Mouse (Mus musculus) MEL (cell line): ENCODE data around the gene Gm12166. TPM values are rescaled to one million over a fixed set of nuclear protein-coding genes. Genes with fewer than 3 reads are reported as not detected.
A peak's percentile ranks its signal among the peaks of the same experiment; 100 is the strongest.

Experiments used
- DNase-seq: peaks from one replicate; pipeline ENCODE4 v3.0.0; 2011; ENCODE audit warnings: low read depth, low spot score
- H3K27ac ChIP-seq: 2 replicates; pipeline ENCODE4 v1.5.1; 2012; ENCODE audit warnings: low read depth, mild to moderate bottlenecking, control low read depth, low read length, moderate library complexity; ENCODE audit not compliant: control insufficient read depth
- H3K27me3 ChIP-seq, 2 experiments: fragments of 150-350 bp in 1 of 2; sonication (generic) in 1 of 2; 2 replicates each; pipeline ENCODE4 v1.6.1; 2012; ENCODE audit warnings: low read length in 2 of 2, mild to moderate bottlenecking in 2 of 2, improper control_type of control experiment in 1 of 2, moderate library complexity in 1 of 2; ENCODE audit not compliant: insufficient read depth in 2 of 2, control insufficient read depth in 1 of 2
- H3K36me3 ChIP-seq, 2 experiments: 2 replicates each; pipeline ENCODE4 v1.6.1; 2012 to 2014; ENCODE audit warnings: low read length in 2 of 2, improper control_type of control experiment in 1 of 2, inconsistent platforms in 1 of 2, mild to moderate bottlenecking in 1 of 2; ENCODE audit not compliant: insufficient read depth in 2 of 2, control insufficient read depth in 1 of 2
- H3K4me1 ChIP-seq, 2 experiments: fragments of 150-350 bp in 1 of 2; sonication (generic) in 1 of 2; 2 replicates each; pipeline ENCODE4 v1.6.1; 2012; ENCODE audit warnings: low read length in 2 of 2, improper control_type of control experiment in 1 of 2, mild to moderate bottlenecking in 1 of 2; ENCODE audit not compliant: insufficient read depth in 2 of 2, control insufficient read depth in 1 of 2
- H3K4me3 ChIP-seq, 2 experiments: fragments of 150-350 bp in 1 of 2; sonication (generic) in 1 of 2; 2 replicates each; pipeline ENCODE4 v1.5.1; 2012; ENCODE audit warnings: low read depth in 2 of 2, low read length in 2 of 2, mild to moderate bottlenecking in 2 of 2, moderate library complexity in 2 of 2, control low read depth in 1 of 2, improper control_type of control experiment in 1 of 2; ENCODE audit not compliant: control insufficient read depth in 1 of 2, insufficient read depth in 1 of 2
- H3K79me2 ChIP-seq: 2 replicates; pipeline ENCODE4 v1.6.1; 2012; ENCODE audit warnings: mild to moderate bottlenecking, low read length, moderate library complexity; ENCODE audit not compliant: control insufficient read depth, poor library complexity, insufficient read depth
- H3K9ac ChIP-seq: 2 replicates; pipeline ENCODE4 v1.6.1; 2012; ENCODE audit warnings: low read depth, mild to moderate bottlenecking, control low read depth, low read length, moderate library complexity; ENCODE audit not compliant: control insufficient read depth, poor library complexity, severe bottlenecking
- H3K9me3 ChIP-seq: fragments of 150-350 bp; sonication (generic); replicated peaks from 2 replicates; pipeline ENCODE4 v1.6.1; 2012; ENCODE audit warnings: mild to moderate bottlenecking, low read length, improper control_type of control experiment, moderate library complexity; ENCODE audit not compliant: insufficient read depth
- BHLHE40 ChIP-seq: IDR thresholded peaks from 2 replicates; pipeline ENCODE4 v1.6.1; 2012; ENCODE audit warnings: low read depth, mild to moderate bottlenecking, inconsistent platforms, low read length, improper control_type of control experiment, borderline replicate concordance
- CHD2 ChIP-seq: IDR thresholded peaks from 2 replicates; pipeline ENCODE4 v1.6.1; 2011; ENCODE audit warnings: low read length, improper control_type of control experiment
- CTCF ChIP-seq, 3 experiments: IDR thresholded peaks in 2 of 3; conservative IDR thresholded peaks in 1 of 3; 2 replicates each; pipeline ENCODE4 v1.5.1; 2011 to 2012; ENCODE audit warnings: low read length in 3 of 3, low read depth in 2 of 3, mild to moderate bottlenecking in 2 of 3, improper control_type of control experiment in 1 of 3, inconsistent platforms in 1 of 3, mixed read lengths in 1 of 3, moderate library complexity in 1 of 3; ENCODE audit not compliant: control insufficient read depth in 1 of 3, insufficient read depth in 1 of 3, poor library complexity in 1 of 3, severe bottlenecking in 1 of 3
- ELF1 ChIP-seq: IDR thresholded peaks from 2 replicates; pipeline ENCODE4 v1.6.1; 2014; ENCODE audit warnings: low read depth, mild to moderate bottlenecking, inconsistent platforms, low read length, improper control_type of control experiment, moderate library complexity
- ETS1 ChIP-seq: IDR thresholded peaks from 2 replicates; pipeline ENCODE4 v1.6.1; 2012; ENCODE audit warnings: low read depth, mild to moderate bottlenecking, inconsistent platforms, low read length, improper control_type of control experiment, moderate library complexity
- GABPA ChIP-seq: IDR thresholded peaks from 2 replicates; pipeline ENCODE4 v1.6.1; 2012; ENCODE audit warnings: low read depth, mild to moderate bottlenecking, inconsistent platforms, low read length, improper control_type of control experiment, moderate library complexity
- GATA1 ChIP-seq: IDR thresholded peaks from 2 replicates; pipeline ENCODE4 v1.6.1; 2011; ENCODE audit warnings: low read depth, low read length, improper control_type of control experiment
- HCFC1 ChIP-seq: IDR thresholded peaks from 2 replicates; pipeline ENCODE4 v1.6.1; 2012; ENCODE audit warnings: low read depth, mild to moderate bottlenecking, inconsistent platforms, low read length, improper control_type of control experiment, moderate library complexity
- JUND ChIP-seq: IDR thresholded peaks from 2 replicates; pipeline ENCODE4 v1.6.1; 2011; ENCODE audit warnings: low read depth, mild to moderate bottlenecking, improper control_type of control experiment, low read length
- MAX ChIP-seq: IDR thresholded peaks from 2 replicates; pipeline ENCODE4 v1.6.1; 2011; ENCODE audit warnings: low read length, improper control_type of control experiment
- MEF2A ChIP-seq: IDR thresholded peaks from 2 replicates; pipeline ENCODE4 v1.6.1; 2014; ENCODE audit warnings: low read depth, mild to moderate bottlenecking, inconsistent platforms, low read length, improper control_type of control experiment; ENCODE audit not compliant: poor library complexity, insufficient replicate concordance, severe bottlenecking; ENCODE audit errors: extremely low read depth
- MXI1 ChIP-seq: IDR thresholded peaks from 2 replicates; pipeline ENCODE4 v1.6.1; 2011; ENCODE audit warnings: mild to moderate bottlenecking, low read depth, low read length, improper control_type of control experiment
- MYC ChIP-seq: IDR thresholded peaks from 2 replicates; pipeline ENCODE4 v1.6.1; 2011; ENCODE audit warnings: low read depth, mild to moderate bottlenecking, low read length, improper control_type of control experiment, moderate library complexity
- POLR2AphosphoS5 ChIP-seq: IDR thresholded peaks from 2 replicates; pipeline ENCODE4 v1.6.1; 2012; ENCODE audit warnings: low read depth, borderline replicate concordance, mild to moderate bottlenecking, inconsistent platforms, low read length, moderate library complexity, mixed read lengths
- RCOR1 ChIP-seq: IDR thresholded peaks from 2 replicates; pipeline ENCODE4 v1.6.1; 2012; ENCODE audit warnings: low read depth, mild to moderate bottlenecking, inconsistent platforms, low read length, improper control_type of control experiment
- SMC3 ChIP-seq: IDR thresholded peaks from 2 replicates; pipeline ENCODE4 v1.6.1; 2011; ENCODE audit warnings: low read depth, low read length, improper control_type of control experiment
- TAL1 ChIP-seq: IDR thresholded peaks from 2 replicates; pipeline ENCODE4 v1.6.1; 2012; ENCODE audit warnings: mild to moderate bottlenecking, inconsistent platforms, low read length, moderate library complexity, mixed read lengths
- TCF12 ChIP-seq: IDR thresholded peaks from 2 replicates; pipeline ENCODE4 v1.6.1; 2014; ENCODE audit warnings: low read depth, mild to moderate bottlenecking, inconsistent platforms, low read length, improper control_type of control experiment, moderate library complexity
- USF1 ChIP-seq: IDR thresholded peaks from 2 replicates; pipeline ENCODE4 v1.6.1; 2014; ENCODE audit warnings: low read depth, mild to moderate bottlenecking, inconsistent platforms, low read length, improper control_type of control experiment, moderate library complexity
- USF2 ChIP-seq, 2 experiments: IDR thresholded peaks; 2 replicates each; pipeline ENCODE4 v1.6.1; 2011 to 2012; ENCODE audit warnings: improper control_type of control experiment in 2 of 2, low read length in 2 of 2, borderline replicate concordance in 1 of 2, inconsistent platforms in 1 of 2, low read depth in 1 of 2, mild to moderate bottlenecking in 1 of 2; ENCODE audit not compliant: insufficient read depth in 1 of 2
- ZMIZ1 ChIP-seq: IDR thresholded peaks from 2 replicates; pipeline ENCODE4 v1.6.1; 2012; ENCODE audit warnings: low read depth, mild to moderate bottlenecking, inconsistent platforms, low read length, improper control_type of control experiment, moderate library complexity
- polyA plus RNA-seq, 2 experiments: library from polyadenylated mRNA; stranded (reverse) in 1 of 2; unstranded in 1 of 2; fragments of >175 nt in 1 of 2; fragments of >200 nt in 1 of 2; gene quantifications; 2 replicates each; pipeline versions ENCODE4 v1.2.1 to v1.2.4; 2012; ENCODE audit warnings: low replicate concordance in 2 of 2, low read depth in 1 of 2; ENCODE audit not compliant: insufficient read length in 2 of 2, insufficient read depth in 1 of 2, missing spikeins in 1 of 2
- total RNA-seq: library from RNA; depleted of rRNA; stranded (reverse); fragments of 300-350 nt; gene quantifications from 2 replicates; pipeline ENCODE4 v1.2.3, GENCODE M21; 2012

Gene Gm12166
- total and polyA plus RNA-seq, 3 experiments, result 4.1 to 6.8 TPM; not detected in 1

GRCm38 (mm10) chr11:46083835-46084444 is 31.8 kb upstream of the Gm12166 start (continued):
- TF ChIP-seq GATA1, result peak; percentile 93
- TF ChIP-seq MEF2A, result no peak
- no peak for TF ChIP-seq ZMIZ1
- TF ChIP-seq CTCF (IDR thresholded peaks at IDR 0.05 in 2 of 3, conservative IDR thresholded peaks at IDR 0.05 in 1 of 3; ENCODE audit: control insufficient read depth in 1 of 3, insufficient read depth in 1 of 3, low read depth in 2 of 3, low read length in 3 of 3, poor library complexity in 1 of 3, severe bottlenecking in 1 of 3), result no peak

GRCm38 (mm10) chr11:46083405-46083804 is 31.3 kb upstream of the Gm12166 start:
- no peaks in the 10 kb centered on the region for H3K9me3 ChIP-seq
- no peak overlapping the region for H3K4me3 ChIP-seq
- no peaks in the 10 kb centered on the region for H3K27me3 ChIP-seq
- TF ChIP-seq BHLHE40, result no peak
- TF ChIP-seq JUND, result no peak
- TF ChIP-seq POLR2AphosphoS5, result no peak
- TF ChIP-seq RCOR1, result no peak
- TF ChIP-seq MXI1, result no peak
- no peak for TF ChIP-seq ELF1
- no peak for TF ChIP-seq MYC
- no peak for TF ChIP-seq USF2 (IDR thresholded peaks at IDR 0.05; ENCODE audit: borderline replicate concordance in 1 of 2, insufficient read depth in 1 of 2, low read depth in 1 of 2, low read length in 2 of 2)
- TF ChIP-seq TCF12, result no peak
- no peak for TF ChIP-seq HCFC1
- no peak for TF ChIP-seq USF1
- no peak for TF ChIP-seq MAX
- TF ChIP-seq MEF2A, result no peak
- TF ChIP-seq ETS1, result no peak
- TF ChIP-seq GABPA, result no peak
- TF ChIP-seq CHD2, result no peak
- no peak for TF ChIP-seq CTCF (IDR thresholded peaks at IDR 0.05 in 2 of 3, conservative IDR thresholded peaks at IDR 0.05 in 1 of 3; ENCODE audit: control insufficient read depth in 1 of 3, insufficient read depth in 1 of 3, low read depth in 2 of 3, low read length in 3 of 3, poor library complexity in 1 of 3, severe bottlenecking in 1 of 3)
- TF ChIP-seq SMC3, result no peak
- no peak for TF ChIP-seq TAL1
- H3K9ac ChIP-seq, result no peak overlapping the region
- DNase-seq, result no peak
- H3K79me2 ChIP-seq, result no peaks in the 10 kb centered on the region
- H3K27ac ChIP-seq, result no peak overlapping the region
- peaks cover 0 to 46% of the 10 kb centered on the region in 2 experiments; a peak in 2 of 4 replicates for H3K36me3 ChIP-seq
- peaks cover 44 to 46% of the 10 kb centered on the region in 2 experiments for H3K4me1 ChIP-seq
